Mouse (Mus musculus): Measurements from ENCODE around the gene Tmem233.

DNA sequence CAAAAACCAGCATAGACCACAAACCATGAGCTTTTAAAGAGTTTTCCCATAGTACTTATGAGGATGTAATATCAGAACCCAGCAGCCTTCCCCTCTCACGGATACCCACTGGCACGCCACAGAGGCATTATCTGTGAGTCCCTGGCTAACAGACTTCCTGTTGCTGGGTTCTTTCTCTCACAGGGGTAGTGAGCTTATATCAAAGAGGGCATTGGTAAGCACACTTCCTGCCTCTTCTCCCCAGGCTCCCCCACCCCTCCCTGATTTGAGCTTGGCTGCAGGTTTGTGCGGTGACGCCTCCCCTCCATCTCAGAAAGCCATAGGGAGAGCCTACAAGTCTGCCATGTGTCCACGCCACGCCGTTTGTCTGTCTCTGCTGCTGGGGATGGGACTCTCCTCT, 54.0 kb downstream of the Tmem233 start:
- TF ChIP-seq CTCF (IDR thresholded peaks at IDR 0.05; ENCODE audit: low read depth, low read length): no peak
- no peak for TF ChIP-seq POLR2A (IDR thresholded peaks at IDR 0.05; ENCODE audit: extremely low read depth, insufficient read depth, low read length)

All from liver, adult 2 months (tissue).